Comparison of ENCODE assay signal across 23 mouse cellular contexts in genomic region chr10:40651676-40652075, GRCm38 (mm10). TPM values are rescaled to one million over a fixed set of nuclear protein-coding genes. Genes with fewer than 3 reads are reported as not detected.
"Had no signal": no experiment of that assay in that cellular context is flagged by ENCODE, and none has a peak within 500 bp of the region (broad histone marks: within the 10 kb centered on the region; RNA-seq: fewer than 3 reads in every experiment).

No protein-coding gene starts in this region.

- H3K9me3 ChIP-seq: kidney, embryonic 15.5 days; limb, embryonic 15.5 days; lung, embryonic 15.5 days had no signal

- H3K4me3 ChIP-seq: kidney, embryonic 15.5 days; limb, embryonic 12.5 days; limb, embryonic 15.5 days; lung, embryonic 15.5 days had no signal

- DNase-seq: kidney, adult 11 months; kidney, adult 8-10 months; kidney, postnatal 10 days; kidney, postnatal 36 days; layer of hippocampus, adult 9-11 months; left cerebral cortex, postnatal 4 days; liver, postnatal 0 days; lung, postnatal 14 days; lung, postnatal 4 days; midbrain, embryonic 14.5 days; right cerebral cortex, postnatal 14 days; spleen, adult 18-20 months; thymus, postnatal 25 days had no signal

- H3K9ac ChIP-seq: kidney, embryonic 15.5 days; limb, embryonic 12.5 days; limb, embryonic 15.5 days; liver, embryonic 14.5 days; liver, postnatal 0 days; lung, embryonic 15.5 days had no signal

- H3K4me1 ChIP-seq: kidney, embryonic 15.5 days; limb, embryonic 15.5 days had no signal

- ATAC-seq: liver, postnatal 0 days had no signal

- H3K4me2 ChIP-seq: kidney, embryonic 15.5 days; limb, embryonic 12.5 days; limb, embryonic 15.5 days; liver, embryonic 11.5 days; lung, embryonic 15.5 days; midbrain, embryonic 11.5 days had no signal

- H3K27me3 ChIP-seq: kidney, embryonic 15.5 days; limb, embryonic 12.5 days; limb, embryonic 15.5 days; lung, embryonic 15.5 days had no signal

- H3K36me3 ChIP-seq: kidney, embryonic 15.5 days; limb, embryonic 12.5 days; limb, embryonic 15.5 days; lung, embryonic 15.5 days had no signal

- H3K27ac ChIP-seq: kidney, embryonic 15.5 days; limb, embryonic 12.5 days; limb, embryonic 15.5 days; liver, embryonic 14.5 days; lung, embryonic 15.5 days had no signal

RNA-seq across cellular contexts. Expression of gene Ddo, which starts 21.9 kb away (rescaled TPM):
- total RNA-seq: megakaryocyte progenitor cell, adult 5-6 weeks; megakaryocyte-erythroid progenitor cell, adult 5-6 weeks had no signal
- polyA plus RNA-seq: limb, embryonic 12.5 days had no signal

RNA-seq across cellular contexts. Expression of gene Mettl24, which starts 31.4 kb away (rescaled TPM):
- total RNA-seq: megakaryocyte progenitor cell, adult 5-6 weeks; megakaryocyte-erythroid progenitor cell, adult 5-6 weeks; midbrain, postnatal 0 days had no signal
